In the genomic region with DNA sequence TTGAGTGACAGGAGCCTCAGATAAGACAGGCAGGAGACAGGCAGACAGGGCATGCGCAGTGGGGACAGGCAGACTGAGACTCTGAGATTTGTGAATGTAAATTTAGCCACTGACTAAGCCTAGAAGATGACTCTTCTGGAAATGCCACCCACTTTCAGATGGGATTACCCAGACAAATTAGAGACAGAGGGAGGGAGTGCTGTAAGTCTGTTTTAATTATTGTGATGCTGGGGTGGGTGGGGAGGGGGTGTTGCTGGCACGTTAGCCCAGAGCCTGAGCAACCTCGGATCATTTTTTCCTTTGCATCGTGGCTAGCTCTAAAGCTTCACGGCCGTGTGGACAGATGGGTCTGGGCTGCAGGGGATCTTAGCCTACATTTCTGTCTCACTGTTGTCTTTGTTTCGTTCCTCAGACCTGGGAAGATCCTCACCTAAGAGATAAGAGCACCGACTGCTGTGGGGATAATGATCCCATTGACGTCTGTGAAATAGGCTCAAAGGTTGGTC, we compare ENCODE assay signal across 8 mouse cellular contexts. TPM values are rescaled to one million over a fixed set of nuclear protein-coding genes. Genes with fewer than 3 reads are reported as not detected.
DNase-seq lines count a peak whose midpoint lies in the region; ATAC-seq lines count a peak whose summit lies in the region.

No protein-coding gene starts in this region.

- H3K27me3 ChIP-seq in forebrain, embryonic 15.5 days = no peaks in the 10 kb centered on the region
- no peaks in the 10 kb centered on the region for H3K27me3 ChIP-seq in hindbrain, embryonic 15.5 days
- H3K27me3 ChIP-seq in midbrain, embryonic 15.5 days (replicated peaks) = no peaks in the 10 kb centered on the region

- H3K4me2 ChIP-seq in forebrain, embryonic 15.5 days (replicated peaks) = no peak overlapping the region
- H3K4me2 ChIP-seq in hindbrain, embryonic 15.5 days = peak overlapping the region; percentile 13; the same call in 1 of the 2 replicates
- peak overlapping the region; percentile 37 for H3K4me2 ChIP-seq in midbrain, embryonic 15.5 days

- no peaks in the 10 kb centered on the region for H3K36me3 ChIP-seq in forebrain, embryonic 15.5 days
- H3K36me3 ChIP-seq in hindbrain, embryonic 15.5 days = 0 out of 2 replicates have a peak, but pooled peaks cover 3% of the 10 kb centered on the region
- H3K36me3 ChIP-seq in midbrain, embryonic 15.5 days (replicated peaks) = no peaks in the 10 kb centered on the region

- intact Hi-C loops in heart, postnatal 25 days (cut with DNase I) = no loop called here

- H3K27ac ChIP-seq in forebrain, embryonic 15.5 days (replicated peaks) = 0 out of 2 replicates have a peak overlapping the region, but pooled peaks have one; percentile 17
- H3K27ac ChIP-seq in hindbrain, embryonic 15.5 days (replicated peaks) = no peak overlapping the region
- H3K27ac ChIP-seq in midbrain, embryonic 15.5 days = peak overlapping the region; percentile 60

- no peak overlapping the region for H3K4me3 ChIP-seq in forebrain, embryonic 15.5 days
- no peak overlapping the region for H3K4me3 ChIP-seq in hindbrain, embryonic 15.5 days
- peak overlapping the region; percentile 20 for H3K4me3 ChIP-seq in midbrain, embryonic 15.5 days

- H3K4me1 ChIP-seq in forebrain, embryonic 15.5 days = peaks cover 6% of the 10 kb centered on the region; the same call in 1 of the 2 replicates
- H3K4me1 ChIP-seq in hindbrain, embryonic 15.5 days (replicated peaks) = 0 out of 2 replicates have a peak, but pooled peaks cover 5% of the 10 kb centered on the region
- H3K4me1 ChIP-seq in midbrain, embryonic 15.5 days = peaks cover 14% of the 10 kb centered on the region

- 47% methylated on average over 9 of the region's 9 CpGs for WGBS in forebrain, embryonic 15.5 days
- 60% methylated on average over 9 of the region's 9 CpGs for WGBS in hindbrain, embryonic 15.5 days
- WGBS in midbrain, embryonic 15.5 days = 49% methylated on average over 9 of the region's 9 CpGs

- 0 out of 2 replicates have a peak overlapping the region, but pooled peaks have one; percentile 16 for H3K9ac ChIP-seq in forebrain, embryonic 15.5 days (replicated peaks)
- H3K9ac ChIP-seq in hindbrain, embryonic 15.5 days = no peak overlapping the region
- no peak overlapping the region for H3K9ac ChIP-seq in midbrain, embryonic 15.5 days

- ATAC-seq in forebrain, embryonic 15.5 days (replicated peaks) = 0 out of 2 replicates have a peak, but pooled peaks have one; percentile 36
- peak; percentile 53 for ATAC-seq in hindbrain, embryonic 15.5 days (ENCODE audit: low FRiP score, low read depth)
- peak; percentile 73 for ATAC-seq in midbrain, embryonic 15.5 days (replicated peaks)

- DNase-seq in heart, adult 11 months = peak; percentile 92
- DNase-seq in heart, postnatal 25 days (ENCODE audit: low spot score) = no peak
- no peak for DNase-seq in urinary bladder, postnatal 36 days (ENCODE audit: low spot score in 2 of 2)
- no peak for DNase-seq in adrenal gland, postnatal 4 days (ENCODE audit: low spot score in 2 of 2)
- DNase-seq in adrenal gland, postnatal 10 days = no peak

- H3K9me3 ChIP-seq in forebrain, embryonic 15.5 days = no peaks in the 10 kb centered on the region
- H3K9me3 ChIP-seq in hindbrain, embryonic 15.5 days = no peaks in the 10 kb centered on the region
- H3K9me3 ChIP-seq in midbrain, embryonic 15.5 days = no peaks in the 10 kb centered on the region

RNA-seq across cellular contexts. Expression of a gene that starts 29.0 kb away (rescaled TPM):
- 100 to 1,000 TPM; 135 TPM for total RNA-seq in heart, postnatal 25 days (2021)
- polyA plus RNA-seq in forebrain, embryonic 15.5 days (2015; fragmentation: Nextera tagmentation; extraction: Ambion mirVana) = 70.3 and 70.6 TPM in 2 replicates
- polyA plus RNA-seq in hindbrain, embryonic 15.5 days (2015; fragmentation: Nextera tagmentation; extraction: Ambion mirVana) = 80.1 and 80.6 TPM in 2 replicates
- polyA plus RNA-seq in midbrain, embryonic 15.5 days (2015; fragmentation: Nextera tagmentation; extraction: Ambion mirVana) = 84.2 and 85.0 TPM in 2 replicates
- 10 to 100 TPM; 62.7 to 68.3 TPM for total RNA-seq in adrenal gland, postnatal 4 days (2021)
- total RNA-seq in adrenal gland, postnatal 10 days (2021) = 10 to 100 TPM; 82.8 to 91.9 TPM
